Mouse (Mus musculus): ENCODE results near the gene Lins1.

Lins1 gene

GRCm38 (mm10) chr7:66702721-66703120 is 13.0 kb downstream of the Lins1 start:
- Histone ChIP-seq H3K27me3 (ENCODE audit: insufficient read depth, low read length) (no peaks in the 10 kb centered on the region), H3K36me3 (ENCODE audit: insufficient read depth, low read length) (peaks cover 5% of the 10 kb centered on the region; the same call in 1 of the 2 replicates), H3K4me3 (replicated peaks; ENCODE audit: low read length) (no peak overlapping the region), H3K9me3 (ENCODE audit: low read length) (no peaks in the 10 kb centered on the region), H3K4me1 (replicated peaks; ENCODE audit: low read depth, low read length) (no peaks in the 10 kb centered on the region)
- TF ChIP-seq POU5F1 (IDR thresholded peaks at IDR 0.05; ENCODE audit: borderline replicate concordance, low read length) (no peak), CTCF (conservative IDR thresholded peaks at IDR 0.05; ENCODE audit: low read length) (no peak), NANOG (IDR thresholded peaks at IDR 0.05; ENCODE audit: borderline replicate concordance, low read length) (no peak)

- no peaks in the 10 kb centered on the region for H3K4me1 ChIP-seq (replicated peaks; ENCODE audit: low read depth, low read length)
- no peaks in the 10 kb centered on the region for H3K9me3 ChIP-seq (ENCODE audit: low read length)
- H3K4me3 ChIP-seq (replicated peaks; ENCODE audit: low read length): no peak overlapping the region
- peaks cover 12% of the 10 kb centered on the region; the same call in 1 of the 2 replicates for H3K36me3 ChIP-seq (ENCODE audit: insufficient read depth, low read length)
- TF ChIP-seq NANOG (IDR thresholded peaks at IDR 0.05; ENCODE audit: borderline replicate concordance, low read length) (no peak), POU5F1 (IDR thresholded peaks at IDR 0.05; ENCODE audit: borderline replicate concordance, low read length) (no peak), CTCF (conservative IDR thresholded peaks at IDR 0.05; ENCODE audit: low read length) (no peak)
- no peaks in the 10 kb centered on the region for H3K27me3 ChIP-seq (ENCODE audit: insufficient read depth, low read length)
Observed at GRCm38 (mm10) chr7:66704631-66705030, 14.9 kb downstream of the Lins1 start.

- TF ChIP-seq CTCF (conservative IDR thresholded peaks at IDR 0.05; ENCODE audit: low read length): no peak
- no peak for TF ChIP-seq NANOG (IDR thresholded peaks at IDR 0.05; ENCODE audit: borderline replicate concordance, low read length)
- no peak for TF ChIP-seq POU5F1 (IDR thresholded peaks at IDR 0.05; ENCODE audit: borderline replicate concordance, low read length)
- Histone ChIP-seq H3K9me3 (ENCODE audit: low read length) (no peaks in the 10 kb centered on the region), H3K4me1 (replicated peaks; ENCODE audit: low read depth, low read length) (peaks cover 7% of the 10 kb centered on the region), H3K4me3 (replicated peaks; ENCODE audit: low read length) (no peak overlapping the region), H3K36me3 (ENCODE audit: insufficient read depth, low read length) (peaks cover 28% of the 10 kb centered on the region), H3K27me3 (ENCODE audit: insufficient read depth, low read length) (no peaks in the 10 kb centered on the region)
Observed at GRCm38 (mm10) chr7:66711166-66711565, 21.5 kb downstream of the Lins1 start.

GRCm38 (mm10) chr7:66724514-66724913 is 34.8 kb downstream of the Lins1 start:
- no peaks in the 10 kb centered on the region for H3K36me3 ChIP-seq (ENCODE audit: insufficient read depth, low read length)
- TF ChIP-seq NANOG (IDR thresholded peaks at IDR 0.05; ENCODE audit: borderline replicate concordance, low read length) (no peak), CTCF (conservative IDR thresholded peaks at IDR 0.05; ENCODE audit: low read length) (no peak), POU5F1 (IDR thresholded peaks at IDR 0.05; ENCODE audit: borderline replicate concordance, low read length) (no peak)
- no peaks in the 10 kb centered on the region for H3K4me1 ChIP-seq (replicated peaks; ENCODE audit: low read depth, low read length)
- no peaks in the 10 kb centered on the region for H3K27me3 ChIP-seq (ENCODE audit: insufficient read depth, low read length)
- H3K9me3 ChIP-seq (ENCODE audit: low read length): peaks cover 20% of the 10 kb centered on the region
- H3K4me3 ChIP-seq (replicated peaks; ENCODE audit: low read length): no peak overlapping the region

GRCm38 (mm10) chr7:66724954-66725353 is 35.3 kb downstream of the Lins1 start:
- Histone ChIP-seq H3K27me3 (ENCODE audit: insufficient read depth, low read length) (no peaks in the 10 kb centered on the region), H3K4me1 (replicated peaks; ENCODE audit: low read depth, low read length) (no peaks in the 10 kb centered on the region), H3K4me3 (replicated peaks; ENCODE audit: low read length) (no peak overlapping the region), H3K9me3 (ENCODE audit: low read length) (peaks cover 22% of the 10 kb centered on the region), H3K36me3 (ENCODE audit: insufficient read depth, low read length) (no peaks in the 10 kb centered on the region)
- TF ChIP-seq NANOG (IDR thresholded peaks at IDR 0.05; ENCODE audit: borderline replicate concordance, low read length): no peak
- TF ChIP-seq POU5F1 (IDR thresholded peaks at IDR 0.05; ENCODE audit: borderline replicate concordance, low read length): no peak
- TF ChIP-seq CTCF (conservative IDR thresholded peaks at IDR 0.05; ENCODE audit: low read length): no peak

- H3K27me3 ChIP-seq (ENCODE audit: insufficient read depth, low read length): no peaks in the 10 kb centered on the region
- H3K4me3 ChIP-seq (replicated peaks; ENCODE audit: low read length): no peak overlapping the region
- H3K9me3 ChIP-seq (ENCODE audit: low read length): peaks cover 15% of the 10 kb centered on the region
- no peak for TF ChIP-seq POU5F1 (IDR thresholded peaks at IDR 0.05; ENCODE audit: borderline replicate concordance, low read length)
- no peak for TF ChIP-seq NANOG (IDR thresholded peaks at IDR 0.05; ENCODE audit: borderline replicate concordance, low read length)
- TF ChIP-seq CTCF (conservative IDR thresholded peaks at IDR 0.05; ENCODE audit: low read length): no peak
- no peaks in the 10 kb centered on the region for H3K36me3 ChIP-seq (ENCODE audit: insufficient read depth, low read length)
- no peaks in the 10 kb centered on the region for H3K4me1 ChIP-seq (replicated peaks; ENCODE audit: low read depth, low read length)
Observed at GRCm38 (mm10) chr7:66728072-66728471, 38.4 kb downstream of the Lins1 start.

- Histone ChIP-seq H3K36me3 (ENCODE audit: insufficient read depth, low read length) (no peaks in the 10 kb centered on the region), H3K9me3 (ENCODE audit: low read length) (peaks cover 15% of the 10 kb centered on the region), H3K4me1 (replicated peaks; ENCODE audit: low read depth, low read length) (no peaks in the 10 kb centered on the region), H3K27me3 (ENCODE audit: insufficient read depth, low read length) (no peaks in the 10 kb centered on the region), H3K4me3 (replicated peaks; ENCODE audit: low read length) (no peak overlapping the region)
- TF ChIP-seq CTCF (conservative IDR thresholded peaks at IDR 0.05; ENCODE audit: low read length) (no peak), POU5F1 (IDR thresholded peaks at IDR 0.05; ENCODE audit: borderline replicate concordance, low read length) (no peak), NANOG (IDR thresholded peaks at IDR 0.05; ENCODE audit: borderline replicate concordance, low read length) (no peak)
Observed at GRCm38 (mm10) chr7:66729232-66729631, 39.5 kb downstream of the Lins1 start.

- no peak for TF ChIP-seq POU5F1 (IDR thresholded peaks at IDR 0.05; ENCODE audit: borderline replicate concordance, low read length)
- TF ChIP-seq NANOG (IDR thresholded peaks at IDR 0.05; ENCODE audit: borderline replicate concordance, low read length): no peak
- no peak for TF ChIP-seq CTCF (conservative IDR thresholded peaks at IDR 0.05; ENCODE audit: low read length)
- H3K4me3 ChIP-seq (replicated peaks; ENCODE audit: low read length): no peak overlapping the region
- H3K36me3 ChIP-seq (ENCODE audit: insufficient read depth, low read length): no peaks in the 10 kb centered on the region
- H3K4me1 ChIP-seq (replicated peaks; ENCODE audit: low read depth, low read length): no peaks in the 10 kb centered on the region
- no peaks in the 10 kb centered on the region for H3K27me3 ChIP-seq (ENCODE audit: insufficient read depth, low read length)
- peaks cover 10% of the 10 kb centered on the region for H3K9me3 ChIP-seq (ENCODE audit: low read length)
Observed at GRCm38 (mm10) chr7:66733431-66733830, 43.7 kb downstream of the Lins1 start.

GRCm38 (mm10) chr7:66733882-66734281 is 44.2 kb downstream of the Lins1 start:
- TF ChIP-seq CTCF (conservative IDR thresholded peaks at IDR 0.05; ENCODE audit: low read length) (no peak), NANOG (IDR thresholded peaks at IDR 0.05; ENCODE audit: borderline replicate concordance, low read length) (no peak)
- Histone ChIP-seq H3K36me3 (ENCODE audit: insufficient read depth, low read length) (no peaks in the 10 kb centered on the region), H3K4me1 (replicated peaks; ENCODE audit: low read depth, low read length) (no peaks in the 10 kb centered on the region), H3K4me3 (replicated peaks; ENCODE audit: low read length) (no peak overlapping the region), H3K9me3 (ENCODE audit: low read length) (peaks cover 8% of the 10 kb centered on the region), H3K27me3 (ENCODE audit: insufficient read depth, low read length) (no peaks in the 10 kb centered on the region)

All from E14TG2a.4 (cell line).